Mouse (Mus musculus) T-helper 1 cell (primary cell): ENCODE results near the gene Rnf169.
"Not testable (repeated sequence)": the region's sequence is repeated elsewhere in the genome, so short reads cannot be mapped to it uniquely, and the experiment has no call there.

Experiments used
- in situ Hi-C: fragments of 300-600 bp; cut with MboI, MseI; formaldehyde crosslinking; loops from one replicate; pipeline ENCODE4 v1.15.1; 2025; ENCODE audit warnings: high pct_unique_total_duplicates

Rnf169 gene

DNA sequence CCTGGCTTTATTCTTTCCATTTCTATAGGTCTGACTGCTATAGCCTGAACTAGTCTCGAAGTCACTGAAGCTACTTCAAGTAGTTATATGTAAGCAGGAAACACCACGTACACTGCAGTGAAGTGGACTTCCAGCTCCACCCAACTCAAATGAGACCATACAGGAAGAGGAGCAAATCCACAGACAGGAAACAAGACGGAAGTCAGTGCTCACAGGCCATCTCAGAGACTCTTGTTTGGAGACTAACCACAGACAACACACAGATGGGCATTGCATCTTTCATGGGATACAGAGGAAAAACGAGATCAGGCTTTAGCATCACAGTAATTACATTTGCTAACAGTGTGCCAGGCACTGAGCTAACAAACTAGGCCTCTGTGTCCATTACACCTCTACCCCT lies 33.9 kb downstream of the Rnf169 start:
- in situ Hi-C loops: no loop called here

DNA sequence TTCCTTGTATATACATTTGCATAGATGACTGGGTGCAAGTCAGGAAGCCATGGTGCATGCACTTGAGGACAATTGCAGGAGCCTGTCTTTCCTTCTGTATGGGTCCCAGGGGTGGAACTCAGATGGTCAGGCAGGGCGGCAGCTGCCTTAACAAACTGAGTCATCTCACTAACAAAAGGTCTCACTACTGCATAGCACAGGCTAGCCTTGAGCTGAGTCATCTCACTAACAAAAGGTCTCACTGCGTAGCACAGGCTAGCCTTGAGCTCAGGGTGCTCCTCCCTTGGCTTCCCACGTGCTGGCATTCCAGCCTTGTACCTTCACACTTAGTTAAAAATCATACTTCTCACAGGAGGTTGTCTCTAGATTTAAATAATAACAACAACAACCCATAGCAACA lies 34.3 kb downstream of the Rnf169 start:
- in situ Hi-C loops: no loop called here

DNA sequence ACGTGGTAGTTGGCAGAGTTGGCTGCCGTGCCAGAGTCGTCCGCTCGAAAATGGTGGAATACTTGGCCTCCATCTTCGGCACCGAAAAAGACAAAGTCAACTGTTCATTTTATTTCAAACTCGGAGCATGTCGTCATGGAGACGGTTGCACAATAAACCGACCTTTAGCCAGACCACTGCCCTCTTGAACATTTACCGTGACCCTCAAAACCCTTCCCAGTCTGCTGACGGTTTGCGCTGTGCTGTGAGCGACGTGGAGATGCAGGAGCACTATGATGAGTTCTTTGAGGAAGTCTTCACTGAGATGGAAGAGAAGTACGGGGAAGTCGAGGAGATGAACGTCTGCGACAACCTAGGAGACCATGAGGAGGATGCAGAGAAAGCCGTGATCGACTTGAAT lies 35.2 kb downstream of the Rnf169 start:
- in situ Hi-C loops: not testable (repeated sequence)

GRCm38 (mm10) chr7:99944520-99944919 lies 35.7 kb downstream of the Rnf169 start:
- in situ Hi-C loops: no loop called here

DNA sequence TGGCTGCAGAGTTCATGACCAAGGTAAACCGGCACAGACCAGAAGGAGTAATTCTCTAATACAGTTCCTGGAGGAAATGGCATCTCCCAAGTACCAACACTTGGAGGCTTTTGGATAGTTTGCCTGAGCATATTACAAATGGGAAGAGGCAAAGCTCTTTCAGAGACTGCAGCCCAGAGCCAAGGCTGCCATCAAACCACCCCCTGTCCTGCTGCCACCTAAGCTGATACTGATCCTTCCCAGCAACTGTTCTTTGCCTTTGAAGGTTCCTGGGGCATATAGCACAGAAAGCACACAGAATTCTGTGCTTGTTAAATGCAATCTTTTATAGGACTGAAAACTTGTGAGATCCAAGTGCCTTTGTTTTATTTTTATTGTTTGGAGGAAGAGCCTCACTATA lies 39.6 kb downstream of the Rnf169 start:
- in situ Hi-C loops: no loop called here

DNA sequence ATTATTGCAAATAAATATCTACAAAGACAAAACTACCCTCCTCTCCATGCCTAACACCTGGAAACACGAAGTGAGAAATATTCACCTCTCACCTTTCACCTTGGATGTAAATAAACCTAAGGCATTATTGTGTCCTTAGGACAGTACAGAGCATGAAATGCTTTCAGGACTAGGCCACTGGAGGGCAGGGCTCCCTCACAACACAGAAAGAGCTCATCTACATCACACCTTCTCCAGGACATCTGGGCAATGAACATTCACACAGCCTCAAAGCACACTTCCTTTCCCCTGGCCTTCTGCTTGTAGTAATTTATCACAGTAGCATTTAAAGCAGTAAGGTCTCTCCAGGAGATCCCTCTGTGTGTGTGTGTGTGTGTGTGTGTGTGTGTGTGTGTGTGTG lies 44.5 kb downstream of the Rnf169 start:
- in situ Hi-C loops: no loop called here

- in situ Hi-C loops: no loop called here
Observed at GRCm38 (mm10) chr7:99926916-99927714, 53.1 kb downstream of the Rnf169 start.

DNA sequence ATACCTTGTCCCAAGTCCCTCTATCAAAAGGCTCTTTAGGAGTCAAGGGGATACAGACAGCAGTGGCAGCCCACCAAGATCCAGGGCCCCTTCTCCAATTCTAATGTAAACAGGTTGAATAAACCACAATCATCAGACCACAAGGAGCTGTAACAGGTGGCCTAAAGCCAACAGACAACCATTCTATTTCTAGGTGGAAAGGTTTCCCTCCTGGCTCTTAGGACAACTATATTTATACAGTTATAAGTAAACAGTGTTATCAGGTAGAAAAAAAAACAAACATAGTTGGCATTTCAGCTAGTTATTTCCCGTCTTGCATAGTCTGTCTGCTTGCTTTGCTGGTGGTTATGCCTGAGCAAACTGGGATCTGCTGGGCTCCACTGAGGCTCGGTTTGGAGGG lies 59.8 kb downstream of the Rnf169 start:
- in situ Hi-C loops: no loop called here

- in situ Hi-C loops: no loop called here
Observed at GRCm38 (mm10) chr7:99919971-99920370, 60.3 kb downstream of the Rnf169 start.

- in situ Hi-C loops: no loop called here
Observed at GRCm38 (mm10) chr7:99919164-99919563, 61.1 kb downstream of the Rnf169 start.

GRCm38 (mm10) chr7:99917320-99917844 lies 62.9 kb downstream of the Rnf169 start:
- in situ Hi-C loops: no loop called here

- in situ Hi-C loops: no loop called here
Observed at GRCm38 (mm10) chr7:99916741-99917319, 63.4 kb downstream of the Rnf169 start.

GRCm38 (mm10) chr7:99915511-99915910 lies 64.7 kb downstream of the Rnf169 start:
- in situ Hi-C loops: no loop called here

DNA sequence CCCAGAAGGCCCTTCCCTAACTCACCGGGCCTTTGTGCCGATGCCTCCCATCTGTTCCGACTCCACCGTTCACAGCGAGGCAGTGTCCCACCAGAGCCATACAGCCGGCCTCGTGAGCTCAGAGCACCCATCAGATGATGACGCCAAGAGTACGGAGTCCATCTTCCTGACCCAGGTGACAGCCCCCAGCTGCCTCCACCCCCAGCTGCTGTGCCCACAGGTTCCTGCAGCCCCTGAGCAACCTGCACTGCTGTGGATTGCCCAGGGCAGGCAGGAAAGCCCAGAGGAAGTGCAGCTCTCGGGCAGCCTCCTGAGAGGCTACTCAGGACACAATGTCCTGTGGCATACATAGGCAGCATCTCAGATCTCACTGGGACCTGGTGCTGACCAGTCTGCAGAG lies 65.9 kb downstream of the Rnf169 start:
- in situ Hi-C loops: no loop called here

GRCm38 (mm10) chr7:99911038-99911437 lies 69.2 kb downstream of the Rnf169 start:
- in situ Hi-C loops: no loop called here

- in situ Hi-C loops: no loop called here
Observed at GRCm38 (mm10) chr7:99907463-99907862, 72.8 kb downstream of the Rnf169 start.

GRCm38 (mm10) chr7:99906346-99906745 lies 73.9 kb downstream of the Rnf169 start:
- in situ Hi-C loops: no loop called here

DNA sequence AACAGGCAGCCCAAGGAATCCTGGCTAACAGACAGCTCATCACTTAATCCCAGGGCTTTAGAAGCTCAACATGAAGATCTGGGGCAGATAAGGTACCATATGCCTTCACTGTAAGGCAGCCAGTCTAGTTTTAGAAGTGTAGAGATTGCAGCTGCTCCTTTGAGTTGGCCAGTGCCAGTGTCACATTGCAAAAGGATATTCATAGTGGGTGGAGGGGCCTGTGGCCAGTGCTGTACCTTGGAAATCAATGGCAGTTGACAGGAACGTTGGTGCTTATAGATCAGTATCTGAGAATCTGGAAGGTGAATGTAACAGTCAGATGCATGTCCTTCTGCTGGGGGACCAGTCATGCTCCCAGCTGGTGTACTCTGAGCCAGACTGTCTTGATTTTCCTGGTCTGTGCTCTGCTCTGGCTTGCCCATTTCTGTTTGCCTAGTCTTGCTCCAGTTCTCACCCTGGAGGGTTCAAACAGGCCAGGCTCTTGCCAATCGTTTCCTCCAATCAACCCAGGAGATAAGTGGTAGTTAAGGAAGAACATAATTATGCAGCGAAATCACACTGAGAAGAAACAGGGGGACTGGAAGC lies 75.7 kb downstream of the Rnf169 start:
- in situ Hi-C loops: no loop called here

GRCm38 (mm10) chr7:99902918-99903665 lies 77.2 kb downstream of the Rnf169 start:
- in situ Hi-C loops: no loop called here

GRCm38 (mm10) chr7:99902208-99902607 lies 78.0 kb downstream of the Rnf169 start:
- in situ Hi-C loops: no loop called here

DNA sequence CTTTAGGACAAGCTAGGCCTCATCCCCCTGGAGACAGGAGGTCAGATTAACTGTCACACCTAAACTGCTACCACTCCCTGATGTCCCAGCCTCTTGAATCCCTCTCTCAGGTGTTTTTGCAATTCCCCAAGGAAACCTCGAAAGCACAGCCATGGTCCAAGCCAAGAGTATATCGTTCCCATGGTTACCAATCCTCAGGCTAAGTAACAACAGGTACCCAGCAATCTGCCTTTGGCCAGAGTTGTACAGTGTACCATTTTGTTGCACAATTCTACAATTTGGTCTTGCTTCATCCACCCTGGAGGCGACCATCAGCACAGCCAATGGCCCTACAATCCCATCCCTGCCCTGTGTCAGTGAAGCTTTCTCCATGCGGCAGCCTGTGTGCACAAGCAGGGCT lies 83.3 kb downstream of the Rnf169 start:
- in situ Hi-C loops: no loop called here

DNA sequence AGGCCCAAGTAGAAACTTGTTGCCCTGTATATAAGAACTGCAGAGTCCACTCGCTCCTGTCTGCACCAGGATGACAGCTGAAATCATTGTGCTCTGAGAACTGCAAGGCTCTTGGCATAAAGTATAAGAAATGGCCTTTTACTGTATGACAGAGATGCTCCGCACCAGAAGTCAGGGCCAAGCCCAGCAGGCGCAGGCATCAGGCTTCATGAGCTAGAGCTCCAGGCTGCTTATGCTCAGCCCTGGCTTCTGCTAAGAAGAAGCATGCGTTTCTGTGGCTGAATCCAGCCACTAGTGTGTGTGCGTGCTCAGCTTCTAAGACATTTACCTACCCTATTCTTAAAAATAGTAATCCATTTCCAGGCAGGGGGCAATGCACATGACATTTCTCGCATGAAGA lies 85.8 kb downstream of the Rnf169 start:
- in situ Hi-C loops: no loop called here
